ENCODE assay signal across 23 mouse cellular contexts in genomic region chr13:111536207-111536887, GRCm38 (mm10). TPM values are rescaled to one million over a fixed set of nuclear protein-coding genes. Genes with fewer than 3 reads are reported as not detected.
DNase-seq lines count a peak whose midpoint lies in the region; ATAC-seq and TF ChIP-seq lines count a peak whose summit lies in the region.
"Had no signal": no experiment of that assay in that cellular context is flagged by ENCODE, and none has a peak within 500 bp of the region (broad histone marks: within the 10 kb centered on the region; RNA-seq: fewer than 3 reads in every experiment).

No protein-coding gene starts in this region.

- H3K4me2 ChIP-seq in stomach, postnatal 0 days (replicated peaks; ENCODE audit: low read depth), result no peak overlapping the region
- H3K4me2 ChIP-seq: kidney, embryonic 15.5 days; limb, embryonic 15.5 days; midbrain, embryonic 11.5 days had no signal

- no peaks in the 10 kb centered on the region for H3K4me1 ChIP-seq in kidney, adult 2 months (ENCODE audit: control insufficient read depth, insufficient read depth, low read length)
- H3K4me1 ChIP-seq in bone marrow macrophage, adult 2 months (ENCODE audit: control insufficient read depth, insufficient read depth, low read length), result peaks cover 5% of the 10 kb centered on the region
- H3K4me1 ChIP-seq in stomach, postnatal 0 days (replicated peaks; ENCODE audit: control insufficient read depth, insufficient read depth), result no peaks in the 10 kb centered on the region
- no peaks in the 10 kb centered on the region for H3K4me1 ChIP-seq in cerebellum, adult 2 months (ENCODE audit: control insufficient read depth, insufficient read depth, low read length)
- H3K4me1 ChIP-seq: embryonic facial prominence, embryonic 10.5 days; heart, embryonic 10.5 days; kidney, embryonic 15.5 days had no signal

- no peak for TF ChIP-seq EP300 in stomach, postnatal 0 days (optimal IDR thresholded peaks at IDR 0.05)

- no peak overlapping the region for H3K27ac ChIP-seq in kidney, adult 2 months (ENCODE audit: insufficient read depth, low read depth, low read length)
- H3K27ac ChIP-seq in bone marrow macrophage, adult 2 months (ENCODE audit: insufficient read depth, low read depth, low read length), result peak overlapping the region; percentile 18; the same call in 1 of the 2 replicates
- no peak overlapping the region for H3K27ac ChIP-seq in stomach, postnatal 0 days (replicated peaks)
- no peak overlapping the region for H3K27ac ChIP-seq in cerebellum, adult 2 months (ENCODE audit: insufficient read depth, low read length)
- H3K27ac ChIP-seq: embryonic facial prominence, embryonic 10.5 days; heart, embryonic 10.5 days; kidney, embryonic 15.5 days; limb, embryonic 15.5 days had no signal

- no peak overlapping the region for H3K9ac ChIP-seq in stomach, postnatal 0 days (ENCODE audit: low read length)
- H3K9ac ChIP-seq: forebrain, postnatal 0 days; kidney, embryonic 15.5 days; limb, embryonic 15.5 days had no signal

- TF ChIP-seq CTCF in kidney, adult 2 months (conservative IDR thresholded peaks at IDR 0.05; ENCODE audit: insufficient read depth, insufficient read length, low read depth, low read length), result peak; percentile 21; the same call in 1 of the 2 replicates
- no peak for TF ChIP-seq CTCF in bone marrow macrophage, adult 2 months (IDR thresholded peaks at IDR 0.05; ENCODE audit: low read depth, low read length)
- peak; percentile 19; the same call in 1 of the 2 replicates for TF ChIP-seq CTCF in stomach, postnatal 0 days (IDR thresholded peaks at IDR 0.05; ENCODE audit: low read depth)
- TF ChIP-seq CTCF in cerebellum, adult 2 months (IDR thresholded peaks at IDR 0.05; ENCODE audit: borderline replicate concordance, insufficient read depth, low read depth, low read length), result no peak

- ATAC-seq in stomach, postnatal 0 days (ENCODE audit: low FRiP score, low TSS enrichment), result no peak
- ATAC-seq: forebrain, postnatal 0 days; hindbrain, embryonic 16.5 days had no signal

- DNase-seq in kidney, adult 2 months, result peak; percentile 34
- no peak for DNase-seq in kidney, postnatal 14 days
- DNase-seq in thymus, postnatal 0 days (ENCODE audit: low spot score), result peak; percentile 4
- no peak for DNase-seq in thymus, postnatal 10 days (ENCODE audit: low spot score in 2 of 2)
- DNase-seq in stomach, postnatal 0 days (ENCODE audit: low spot score), result no peak
- no peak for DNase-seq in adipocyte (ENCODE audit: low spot score)
- DNase-seq in cerebellum, adult 2 months, result no peak
- DNase-seq: adrenal gland, postnatal 14 days; cerebellum, adult 9-11 months; forebrain, postnatal 0 days; gastrocnemius, postnatal 10 days; spleen, adult 18-20 months had no signal

- WGBS in kidney, adult 2 months, result 72% methylated on average over 6 of the region's 6 CpGs
- 75% methylated on average over 6 of the region's 6 CpGs for WGBS in stomach, postnatal 0 days
- WGBS in cerebellum, adult 2 months, result 69% methylated on average over 6 of the region's 6 CpGs

- no peaks in the 10 kb centered on the region for H3K36me3 ChIP-seq in kidney, adult 2 months (ENCODE audit: control insufficient read depth, insufficient read depth, low read length)
- no peaks in the 10 kb centered on the region for H3K36me3 ChIP-seq in stomach, postnatal 0 days (ENCODE audit: control insufficient read depth, insufficient read depth, low read length)
- H3K36me3 ChIP-seq: embryonic facial prominence, embryonic 10.5 days; heart, embryonic 10.5 days; kidney, embryonic 15.5 days; limb, embryonic 15.5 days had no signal

- no peaks in the 10 kb centered on the region for H3K27me3 ChIP-seq in kidney, adult 2 months (replicated peaks; ENCODE audit: control insufficient read depth, insufficient read depth, low read length)
- no peaks in the 10 kb centered on the region for H3K27me3 ChIP-seq in stomach, postnatal 0 days (ENCODE audit: control insufficient read depth, insufficient read depth, low read length)
- no peaks in the 10 kb centered on the region for H3K27me3 ChIP-seq in cerebellum, adult 2 months (ENCODE audit: control insufficient read depth, insufficient read depth, low read length)
- H3K27me3 ChIP-seq: kidney, embryonic 15.5 days; limb, embryonic 15.5 days had no signal

- H3K9me3 ChIP-seq in stomach, postnatal 0 days (ENCODE audit: control insufficient read depth, low read length), result no peaks in the 10 kb centered on the region
- H3K9me3 ChIP-seq: embryonic facial prominence, embryonic 10.5 days; heart, embryonic 10.5 days; kidney, embryonic 15.5 days; limb, embryonic 15.5 days had no signal

- H3K4me3 ChIP-seq in kidney, adult 2 months (ENCODE audit: insufficient read depth, low read depth, low read length), result no peak overlapping the region
- no peak overlapping the region for H3K4me3 ChIP-seq in bone marrow macrophage, adult 2 months (ENCODE audit: insufficient read depth, low read length)
- no peak overlapping the region for H3K4me3 ChIP-seq in stomach, postnatal 0 days (ENCODE audit: low read depth, low read length)
- no peak overlapping the region for H3K4me3 ChIP-seq in cerebellum, adult 2 months (replicated peaks; ENCODE audit: insufficient read depth, low read depth, low read length)
- H3K4me3 ChIP-seq: embryonic facial prominence, embryonic 10.5 days; erythroblast, embryonic 14.5 days; heart, embryonic 10.5 days; kidney, embryonic 15.5 days; limb, embryonic 15.5 days; myocyte had no signal

- no peak for TF ChIP-seq POLR2A in kidney, adult 2 months (IDR thresholded peaks at IDR 0.05; ENCODE audit: low read depth, low read length)
- no peak for TF ChIP-seq POLR2A in bone marrow macrophage, adult 2 months (IDR thresholded peaks at IDR 0.05; ENCODE audit: borderline replicate concordance, low read depth, low read length)
- TF ChIP-seq POLR2A in cerebellum, adult 2 months (IDR thresholded peaks at IDR 0.05; ENCODE audit: borderline replicate concordance, insufficient read depth, low read length), result no peak

RNA-seq across cellular contexts. Expression of gene Gm49496, which starts 13.4 kb away (rescaled TPM):
- polyA plus RNA-seq in kidney, adult 2 months (2012; rRNA removed), result not detected in 2 replicates
- not detected in 2 replicates for polyA plus RNA-seq in thymus, postnatal 0 days (2015; fragmentation: Nextera tagmentation; extraction: Ambion mirVana)
- polyA plus RNA-seq in bone marrow macrophage, adult 2 months (2012; ENCODE audit: insufficient read depth, insufficient read length, missing spikeins), result not detected in 2 replicates
- polyA plus RNA-seq in stomach, postnatal 0 days (2015; fragmentation: Nextera tagmentation; extraction: Ambion mirVana), result not detected in 2 replicates
- not detected in 2 replicates for polyA plus RNA-seq in cerebellum, adult 2 months (2012; rRNA removed)
- polyA plus RNA-seq: C2C12; embryonic facial prominence, embryonic 10.5 days; erythroblast, embryonic 14.5 days; forebrain, postnatal 0 days; heart, embryonic 10.5 days; hindbrain, embryonic 16.5 days; kidney, embryonic 15.5 days; limb, embryonic 15.5 days; lung, embryonic 16.5 days; midbrain, embryonic 11.5 days; myocyte had no signal

RNA-seq across cellular contexts. Expression of gene Gpbp1, which starts 46.4 kb away (rescaled TPM):
- 2.4 and 4.9 TPM in 2 replicates for polyA plus RNA-seq in kidney, adult 2 months (2012; rRNA removed)
- polyA plus RNA-seq in thymus, postnatal 0 days (2015; fragmentation: Nextera tagmentation; extraction: Ambion mirVana), result 98.7 and 103 TPM in 2 replicates
- polyA plus RNA-seq in bone marrow macrophage, adult 2 months (2012; ENCODE audit: insufficient read depth, insufficient read length, missing spikeins), result 47.7 and 50.8 TPM in 2 replicates
- 33.5 and 35.9 TPM in 2 replicates for polyA plus RNA-seq in stomach, postnatal 0 days (2015; fragmentation: Nextera tagmentation; extraction: Ambion mirVana)
- polyA plus RNA-seq in cerebellum, adult 2 months (2012; rRNA removed), result 52.6 and 53.0 TPM in 2 replicates

RNA-seq across cellular contexts. Expression of gene Gm10198, which starts 56.2 kb away (rescaled TPM):
- not detected in 2 replicates for polyA plus RNA-seq in kidney, adult 2 months (2012; rRNA removed)
- polyA plus RNA-seq in thymus, postnatal 0 days (2015; fragmentation: Nextera tagmentation; extraction: Ambion mirVana), result not detected in 2 replicates
- polyA plus RNA-seq in bone marrow macrophage, adult 2 months (2012; ENCODE audit: insufficient read depth, insufficient read length, missing spikeins), result not detected in 2 replicates
- not detected in 2 replicates for polyA plus RNA-seq in stomach, postnatal 0 days (2015; fragmentation: Nextera tagmentation; extraction: Ambion mirVana)
- not detected in 2 replicates for polyA plus RNA-seq in cerebellum, adult 2 months (2012; rRNA removed)
- polyA plus RNA-seq: C2C12; embryonic facial prominence, embryonic 10.5 days; erythroblast, embryonic 14.5 days; forebrain, postnatal 0 days; heart, embryonic 10.5 days; hindbrain, embryonic 16.5 days; kidney, embryonic 15.5 days; limb, embryonic 15.5 days; lung, embryonic 16.5 days; midbrain, embryonic 11.5 days; myocyte had no signal

Comparison
In these comparisons a context has a peak if more than half of its experiments do, and no peak if none do; other contexts are left out.
1. DNase-seq: peak in kidney, adult 2 months (single experiment) and thymus, postnatal 0 days (single experiment); none in kidney, postnatal 14 days (single experiment), thymus, postnatal 10 days (0 of 2), stomach, postnatal 0 days (single experiment), adipocyte (single experiment) and cerebellum, adult 2 months (0 of 2).
2. CTCF ChIP-seq: peak in kidney, adult 2 months (single experiment) and stomach, postnatal 0 days (single experiment); none in bone marrow macrophage, adult 2 months (single experiment) and cerebellum, adult 2 months (single experiment).